Mouse (Mus musculus) adrenal gland, adult 18-20 months (tissue): ENCODE results near the gene Nfkb1. TPM values are rescaled to one million over a fixed set of nuclear protein-coding genes. Genes with fewer than 3 reads are reported as not detected.
A peak's percentile ranks its signal among the peaks of the same experiment; 100 is the strongest.

Experiments used
- DNase-seq, 2 experiments: peaks; one replicate each; pipeline ENCODE4 v3.0.0; 2021 to 2022; ENCODE audit warnings: low spot score in 2 of 2
- total RNA-seq, 2 experiments: library from RNA; stranded (reverse); gene quantifications; 1 replicate in 1 of 2; 2 replicates in 1 of 2; pipeline ENCODE4 v1.2.3; 2021

The Nfkb1 gene
- total RNA-seq, 2 experiments from 2014 or later, result 43.3 to 54.9 TPM

GRCm38 (mm10) chr3:135703307-135703706 is 12.0 kb upstream of the Nfkb1 start:
- DNase-seq, result no peak

DNA sequence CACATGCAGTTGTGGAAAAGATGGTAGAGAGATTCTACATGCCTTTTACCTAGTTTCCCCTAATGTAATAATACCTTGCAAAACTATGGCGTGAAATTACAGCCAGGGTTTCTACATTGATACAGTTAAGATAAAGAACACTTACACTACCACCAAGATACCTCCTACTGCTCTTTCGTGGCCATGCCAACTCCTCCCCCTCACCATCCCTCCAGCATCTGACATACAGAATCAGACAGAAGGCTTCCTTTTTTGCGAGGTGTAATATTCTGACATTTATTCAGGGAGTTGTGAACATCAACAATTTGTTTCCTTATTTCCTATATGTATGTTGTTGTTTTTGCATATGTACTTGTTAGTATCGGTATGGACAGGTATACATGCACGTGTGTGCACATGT is 11.3 kb upstream of the Nfkb1 start:
- no peak for DNase-seq

DNA sequence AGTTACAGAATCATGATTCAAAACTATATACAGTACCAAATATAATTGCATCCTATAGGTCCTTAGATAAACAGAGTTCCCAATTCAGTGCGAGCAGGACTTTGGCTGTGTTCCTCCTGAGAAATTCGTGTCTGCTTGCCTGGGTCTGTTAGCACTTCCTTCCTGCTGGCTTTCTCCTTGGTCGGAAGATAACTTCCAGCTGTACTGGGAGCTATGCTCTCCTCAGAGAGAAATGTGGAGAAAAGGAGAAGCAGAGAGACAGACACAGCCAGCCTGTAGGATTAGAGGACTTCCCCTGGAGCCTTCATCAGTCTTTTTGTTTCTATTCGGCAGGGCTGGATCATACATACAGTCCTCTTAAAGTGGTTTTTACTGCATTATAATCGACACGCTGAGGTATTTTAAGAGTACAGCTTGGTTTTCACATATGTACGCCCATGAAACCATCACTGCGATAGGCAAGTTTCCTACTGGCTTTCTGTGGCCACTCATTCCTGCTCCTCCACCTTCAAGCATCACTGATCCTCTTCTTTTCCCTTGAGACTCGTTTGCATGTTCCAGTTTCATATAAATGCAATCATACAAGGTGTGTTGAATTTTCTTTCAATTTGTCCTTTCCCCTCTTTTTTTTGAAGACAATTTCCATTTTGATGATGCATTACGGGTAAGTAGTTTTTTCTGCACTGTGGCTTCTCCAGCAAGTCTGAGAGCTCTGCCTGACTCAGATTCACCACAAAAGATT is 8.3 kb upstream of the Nfkb1 start:
- DNase-seq, result no peak

- DNase-seq, result no peak
These were observed 7.2 kb upstream of the Nfkb1 start for GRCm38 (mm10) chr3:135698466-135698975.

- DNase-seq, result no peak
These were observed 4.9 kb upstream of the Nfkb1 start for GRCm38 (mm10) chr3:135696262-135696661.

DNA sequence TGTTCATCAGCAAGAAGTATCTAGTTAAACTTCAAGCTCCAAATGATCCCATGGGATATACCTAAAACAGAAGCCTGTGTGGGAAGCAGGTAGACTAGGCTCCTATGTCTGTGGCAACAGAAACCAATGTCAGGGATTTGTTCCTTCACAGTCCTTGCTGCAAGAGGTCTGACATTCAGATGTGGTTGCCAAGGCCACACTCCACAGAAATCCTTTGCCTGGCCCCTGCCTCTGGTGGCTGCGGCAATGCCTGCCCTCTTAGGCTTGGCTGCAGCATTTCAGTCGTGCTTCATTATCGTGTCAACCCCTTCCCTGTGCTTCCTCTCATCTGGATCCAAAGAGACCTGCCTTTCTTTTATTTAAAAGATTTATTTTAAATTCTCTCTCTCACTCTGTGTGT is 1.7 kb upstream of the Nfkb1 start:
- DNase-seq, result peak in 1 of 2 experiments; percentile 38

- DNase-seq, result peak; percentile 59 to 64
These were observed 668 bp downstream of the Nfkb1 start for GRCm38 (mm10) chr3:135690568-135691190.

- DNase-seq, result no peak
These were observed 1.4 kb downstream of the Nfkb1 start for GRCm38 (mm10) chr3:135689773-135690567.

- no peak for DNase-seq
These were observed 2.2 kb downstream of the Nfkb1 start for GRCm38 (mm10) chr3:135688970-135689772.

- DNase-seq, result no peak
These were observed 3.4 kb downstream of the Nfkb1 start for GRCm38 (mm10) chr3:135687965-135688364.

DNA sequence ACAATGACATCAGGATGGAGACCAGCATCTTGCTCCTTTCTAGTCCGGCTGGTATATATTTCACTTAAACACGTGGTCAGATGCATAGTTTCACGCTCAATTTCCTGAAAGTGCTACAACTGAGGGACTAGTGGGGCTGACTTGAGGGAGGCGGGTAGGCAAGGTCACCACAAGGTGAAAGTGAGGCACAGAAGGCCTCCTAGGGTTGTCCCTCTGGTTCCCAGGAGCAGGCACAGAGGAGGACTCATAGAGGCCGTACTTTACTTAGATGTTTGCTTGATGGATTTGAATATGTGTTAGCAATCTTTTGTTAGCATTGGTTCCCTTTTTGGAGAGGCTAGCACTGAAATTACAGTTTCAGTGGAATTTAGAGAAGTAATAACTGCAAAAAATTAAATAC is 4.9 kb downstream of the Nfkb1 start:
- DNase-seq, result no peak

- no peak for DNase-seq
These were observed 8.1 kb downstream of the Nfkb1 start for GRCm38 (mm10) chr3:135683275-135683674.

- DNase-seq, result no peak
These were observed 9.1 kb downstream of the Nfkb1 start for GRCm38 (mm10) chr3:135682240-135682639.

GRCm38 (mm10) chr3:135681272-135681783 is 10.0 kb downstream of the Nfkb1 start:
- DNase-seq, result no peak

DNA sequence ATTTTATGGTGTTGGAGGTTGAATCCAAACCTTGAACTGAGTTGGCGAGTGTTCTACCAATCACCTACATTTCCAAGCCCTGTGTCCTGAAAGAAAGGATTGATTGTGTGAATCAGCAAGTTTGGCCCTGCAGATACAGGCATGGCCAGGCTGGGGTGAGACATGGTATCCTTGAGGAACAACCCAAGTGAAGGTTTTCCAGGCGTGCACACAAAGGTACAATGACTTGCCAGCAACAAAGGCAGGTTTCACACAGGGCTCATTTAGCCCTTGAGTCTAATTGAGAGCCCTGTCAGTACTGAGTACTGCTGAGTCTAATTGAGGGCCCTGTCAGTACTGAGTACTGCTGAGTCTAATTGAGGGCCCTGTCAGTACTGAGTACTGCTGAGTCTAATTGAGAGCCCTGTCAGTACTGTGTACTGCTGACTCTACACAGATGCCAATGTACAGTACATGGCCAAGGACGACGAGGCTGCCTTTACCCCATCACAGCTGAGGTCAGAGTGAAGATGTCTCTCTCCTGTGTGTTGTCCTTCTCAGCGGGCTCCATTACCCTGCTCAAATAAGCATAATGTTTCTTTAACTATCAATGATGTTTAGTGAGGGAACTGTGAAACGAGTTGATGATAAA is 11.0 kb downstream of the Nfkb1 start:
- DNase-seq, result peak in 1 of 2 experiments; percentile 20

DNA sequence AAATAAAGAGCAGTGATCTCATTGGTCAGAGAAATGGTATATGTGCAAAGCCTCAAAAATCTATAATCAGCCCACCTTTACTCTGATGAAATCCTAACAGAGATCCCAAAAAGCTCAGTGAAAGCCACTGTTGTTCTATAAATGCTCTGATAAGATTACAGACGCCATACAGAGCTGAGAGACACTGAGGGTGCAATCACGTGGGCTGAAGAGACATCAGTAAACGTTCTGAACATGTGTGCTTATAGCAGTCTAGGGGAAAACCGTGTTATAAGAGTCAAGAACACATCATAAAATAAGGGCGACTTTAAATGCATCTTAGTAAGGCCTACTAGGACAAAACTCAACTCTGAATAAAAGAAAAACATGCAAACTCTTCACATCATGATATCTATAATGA is 14.3 kb downstream of the Nfkb1 start:
- DNase-seq, result no peak

- no peak for DNase-seq
These were observed 15.0 kb downstream of the Nfkb1 start for GRCm38 (mm10) chr3:135676364-135676763.

- no peak for DNase-seq
These were observed 15.9 kb downstream of the Nfkb1 start for GRCm38 (mm10) chr3:135675480-135675879.

- no peak for DNase-seq
These were observed 16.5 kb downstream of the Nfkb1 start for GRCm38 (mm10) chr3:135674716-135675392.

DNA sequence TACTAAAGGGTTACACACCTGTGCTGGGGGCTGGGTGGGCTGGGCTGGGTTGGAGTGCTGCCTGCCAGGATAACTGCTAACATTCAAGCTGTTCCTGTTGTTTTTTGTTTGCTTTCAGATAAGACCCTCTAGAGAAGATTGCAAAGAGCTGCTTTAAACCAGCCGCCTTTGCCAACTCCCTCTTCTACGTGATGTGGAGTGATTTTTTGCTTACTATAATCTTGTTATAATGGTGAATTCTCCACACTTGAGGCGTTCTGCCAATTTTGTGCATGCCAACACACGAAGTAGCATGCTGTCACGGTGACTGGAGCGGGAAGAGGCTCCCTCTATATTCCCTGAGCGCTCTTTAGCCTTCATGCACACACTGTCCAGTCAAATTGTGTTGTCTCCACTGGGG is 17.7 kb downstream of the Nfkb1 start:
- DNase-seq, result no peak
